Mouse (Mus musculus): ENCODE results near the gene Gsdma3. TPM values are rescaled to one million over a fixed set of nuclear protein-coding genes. Genes with fewer than 3 reads are reported as not detected.

Gene Gsdma3
- total RNA-seq, 1 experiment from 2014 or later, result not detected

GRCm38 (mm10) chr11:98682811-98683210 is 56.7 kb downstream of the Gsdma3 start:
- no peak for ATAC-seq (replicated peaks in 1 of 2; ENCODE audit: insufficient read depth in 1 of 2, low FRiP score in 2 of 2, low TSS enrichment in 1 of 2, low read depth in 1 of 2, poor library complexity in 2 of 2, severe bottlenecking in 2 of 2)

GRCm38 (mm10) chr11:98685642-98686041 is 59.5 kb downstream of the Gsdma3 start:
- ATAC-seq (replicated peaks in 1 of 2; ENCODE audit: insufficient read depth in 1 of 2, low FRiP score in 2 of 2, low TSS enrichment in 1 of 2, low read depth in 1 of 2, poor library complexity in 2 of 2, severe bottlenecking in 2 of 2), result no peak

- ATAC-seq (replicated peaks in 1 of 2; ENCODE audit: insufficient read depth in 1 of 2, low FRiP score in 2 of 2, low TSS enrichment in 1 of 2, low read depth in 1 of 2, poor library complexity in 2 of 2, severe bottlenecking in 2 of 2), result no peak
Measured at GRCm38 (mm10) chr11:98686976-98687375, 60.8 kb downstream of the Gsdma3 start.

Other genes starting within 250 kb of the Gsdma3 start
- 0.56 TPM in 1 of 2 replicates, not detected in the other for gene Tcap, start 242.5 kb upstream of the Gsdma3 start, total RNA-seq (2017)
- not detected in 2 replicates for gene Pnmt, start 239.9 kb upstream of the Gsdma3 start, total RNA-seq (2017)
- gene Pgap3, start 225.9 kb upstream of the Gsdma3 start, total RNA-seq (2017), result 5.6 and 7.4 TPM in 2 replicates
- not detected in 2 replicates for gene Erbb2, start 213.9 kb upstream of the Gsdma3 start, total RNA-seq (2017)
- 18.2 and 42.3 TPM in 2 replicates for gene Mien1, start 187.4 kb upstream of the Gsdma3 start, total RNA-seq (2017)
- gene Grb7, start 180.0 kb upstream of the Gsdma3 start, total RNA-seq (2017), result not detected in 2 replicates
- gene Ikzf3, start 80.3 kb upstream of the Gsdma3 start, total RNA-seq (2017), result 0.89 and 5.7 TPM in 2 replicates
- not detected in 2 replicates for gene Zpbp2, start 75.3 kb upstream of the Gsdma3 start, total RNA-seq (2017)
- 19.9 and 28.1 TPM in 2 replicates for gene Ormdl3, start 39.0 kb upstream of the Gsdma3 start, total RNA-seq (2017)
- gene Lrrc3c, start 28.1 kb upstream of the Gsdma3 start, total RNA-seq (2017), result not detected in 2 replicates
- 0.69 and 4.6 TPM in 2 replicates for gene Gm12355, start 699 bp upstream of the Gsdma3 start, total RNA-seq (2017)
- gene Gsdma2, start 20.4 kb downstream of the Gsdma3 start, total RNA-seq (2017), result not detected in 2 replicates
- gene Gsdma, start 38.0 kb downstream of the Gsdma3 start, total RNA-seq (2017), result not detected in 2 replicates
- 50.2 and 59.3 TPM in 2 replicates for gene Psmd3, start 56.2 kb downstream of the Gsdma3 start, total RNA-seq (2017)
- not detected in 2 replicates for gene Csf3, start 74.9 kb downstream of the Gsdma3 start, total RNA-seq (2017)
- 25.7 and 30.2 TPM in 2 replicates for gene Med24, start 103.1 kb downstream of the Gsdma3 start, total RNA-seq (2017)
- gene Thra, start 114.3 kb downstream of the Gsdma3 start, total RNA-seq (2017), result 25.3 and 36.8 TPM in 2 replicates
- 0.81 and 1.8 TPM in 2 replicates for gene Nr1d1, start 149.0 kb downstream of the Gsdma3 start, total RNA-seq (2017)
- 81.7 and 82.7 TPM in 2 replicates for gene Msl1, start 169.2 kb downstream of the Gsdma3 start, total RNA-seq (2017)
- 22.8 and 34.9 TPM in 2 replicates for gene Casc3, start 178.5 kb downstream of the Gsdma3 start, total RNA-seq (2017)
- gene Rapgefl1, start 210.4 kb downstream of the Gsdma3 start, total RNA-seq (2017), result 0.40 and 0.75 TPM in 2 replicates
- 6.4 and 6.7 TPM in 2 replicates for gene Wipf2, start 237.3 kb downstream of the Gsdma3 start, total RNA-seq (2017)